Mouse (Mus musculus) thymus, postnatal 10 days (tissue): ENCODE results near the gene AL732309.1.
"Not testable (repeated sequence)": the region's sequence is repeated elsewhere in the genome, so short reads cannot be mapped to it uniquely, and the experiment has no call there.

ENCODE experiments used
- DNase-seq, 2 experiments: peaks; one replicate each; pipeline ENCODE4 v3.0.0; 2021; ENCODE audit warnings: low spot score in 2 of 2

Gene AL732309.1

GRCm38 (mm10) chr2:25267746-25268309 lies 21.2 kb upstream of the AL732309.1 start:
- DNase-seq, result no peak

- DNase-seq, result no peak
These were observed 20.6 kb upstream of the AL732309.1 start for GRCm38 (mm10) chr2:25267241-25267640.

- DNase-seq, result no peak
These were observed 20.1 kb upstream of the AL732309.1 start for GRCm38 (mm10) chr2:25266720-25267119.

- no peak for DNase-seq
These were observed 19.4 kb upstream of the AL732309.1 start for GRCm38 (mm10) chr2:25265897-25266656.

GRCm38 (mm10) chr2:25264851-25265250 lies 18.2 kb upstream of the AL732309.1 start:
- no peak for DNase-seq

GRCm38 (mm10) chr2:25264286-25264660 lies 17.6 kb upstream of the AL732309.1 start:
- no peak for DNase-seq

GRCm38 (mm10) chr2:25263623-25264285 lies 17.1 kb upstream of the AL732309.1 start:
- DNase-seq, result no peak

- peak; percentile 47 to 63 for DNase-seq
These were observed 16.3 kb upstream of the AL732309.1 start for GRCm38 (mm10) chr2:25262795-25263622.

GRCm38 (mm10) chr2:25262291-25262767 lies 15.7 kb upstream of the AL732309.1 start, which contains the start of gene Tprn:
Gene Tprn, plus strand, starts transcription at chr2:25262618.
- DNase-seq, result peak; percentile 92 to 94

GRCm38 (mm10) chr2:25261870-25262269 lies 15.2 kb upstream of the AL732309.1 start:
- DNase-seq, result no peak

GRCm38 (mm10) chr2:25258887-25259286 lies 12.2 kb upstream of the AL732309.1 start:
- DNase-seq, result no peak

GRCm38 (mm10) chr2:25257250-25257649 lies 10.6 kb upstream of the AL732309.1 start:
- not testable (repeated sequence) for DNase-seq

- DNase-seq, result peak; percentile 40 to 68
These were observed 9.9 kb upstream of the AL732309.1 start for GRCm38 (mm10) chr2:25256443-25257109.

GRCm38 (mm10) chr2:25255284-25255779 lies 8.7 kb upstream of the AL732309.1 start, which contains the start of gene Tmem203:
Gene Tmem203, plus strand, starts transcription at chr2:25255439.
- DNase-seq, result peak; percentile 78 to 82

- DNase-seq, result no peak
These were observed 5.7 kb upstream of the AL732309.1 start for GRCm38 (mm10) chr2:25252331-25252730.

GRCm38 (mm10) chr2:25244144-25244543 lies 2.5 kb downstream of the AL732309.1 start:
- no peak for DNase-seq

- DNase-seq, result no peak
These were observed 3.3 kb downstream of the AL732309.1 start for GRCm38 (mm10) chr2:25243342-25243741.

GRCm38 (mm10) chr2:25242101-25242506 lies 4.6 kb downstream of the AL732309.1 start, which contains the start of the genes Rnf208 and Cysrt1:
Gene Rnf208, plus strand, starts transcription at chr2:25242255.
Gene Cysrt1, minus strand, starts transcription at chr2:25242452.
- peak in 1 of 2 experiments; percentile 35 for DNase-seq

- no peak for DNase-seq
These were observed 5.3 kb downstream of the AL732309.1 start for GRCm38 (mm10) chr2:25241438-25241775.

GRCm38 (mm10) chr2:25240723-25241437 lies 5.8 kb downstream of the AL732309.1 start:
- no peak for DNase-seq
